Mouse (Mus musculus) forebrain, embryonic 10.5 days (tissue): ENCODE results near the gene Cga. TPM values are rescaled to one million over a fixed set of nuclear protein-coding genes. Genes with fewer than 3 reads are reported as not detected.
"Not testable (repeated sequence)": the region's sequence is repeated elsewhere in the genome, so short reads cannot be mapped to it uniquely, and the experiment has no call there.

Source experiments
- DNase-seq: peaks from one replicate; pipeline ENCODE4 v3.0.0-alpha.2; 2017; ENCODE audit warnings: low spot score; ENCODE audit errors: extremely low spot score
- H3K27ac ChIP-seq: fragments of 300-500 bp; sonication (generic); 2 replicates; pipeline ENCODE4 v1.5.1; 2016; ENCODE audit warnings: mild to moderate bottlenecking
- H3K27me3 ChIP-seq: fragments of 300-500 bp; sonication (generic); 2 replicates; pipeline ENCODE4 v1.6.1; 2016; ENCODE audit warnings: mild to moderate bottlenecking; ENCODE audit not compliant: poor library complexity, severe bottlenecking
- H3K36me3 ChIP-seq: fragments of 300-500 bp; sonication (generic); replicated peaks from 2 replicates; pipeline ENCODE4 v1.6.1; 2016; ENCODE audit warnings: mild to moderate bottlenecking, moderate library complexity
- H3K4me1 ChIP-seq: fragments of 300-500 bp; sonication (generic); 2 replicates; pipeline ENCODE4 v1.6.1; 2016
- H3K4me3 ChIP-seq: fragments of 300-500 bp; sonication (generic); 2 replicates; pipeline ENCODE4 v1.5.1; 2016; ENCODE audit warnings: mild to moderate bottlenecking, moderate library complexity
- H3K9me3 ChIP-seq: fragments of 300-500 bp; sonication (generic); 2 replicates; pipeline ENCODE4 v1.6.1; 2016; ENCODE audit warnings: mild to moderate bottlenecking, moderate library complexity
- WGBS: fragments of 180-500 bp; shearing (Covaris S2); methylation state at CpG from one replicate; pipeline ENCODE4 v1.1.7; 2016; 5-methylcytosine and 5-hydroxymethylcytosine counted together
- polyA plus RNA-seq: library from polyadenylated mRNA; unstranded; fragments of >200 nt; fragmentation: Nextera tagmentation; extraction: Ambion mirVana; gene quantifications from 2 replicates; pipeline ENCODE4 v1.2.1, GENCODE M21; 2016

The Cga gene
- polyA plus RNA-seq, 1 experiment from 2014 or later = 0.58 TPM

- DNase-seq = no peak
- Histone ChIP-seq H3K27me3 (no peaks in the 10 kb centered on the region), H3K9me3 (no peaks in the 10 kb centered on the region), H3K36me3 (no peaks in the 10 kb centered on the region), H3K4me1 (peaks cover 4% of the 10 kb centered on the region; the same call in 1 of the 2 replicates), H3K27ac (no peak overlapping the region), H3K4me3 (no peak overlapping the region)
- 71% methylated on average over 9 of the region's 9 CpGs for WGBS
Observed at GRCm38 (mm10) chr4:34900155-34900554, 6.6 kb downstream of the Cga start.

- Histone ChIP-seq H3K4me3 (no peak overlapping the region), H3K36me3 (no peaks in the 10 kb centered on the region), H3K27me3 (no peaks in the 10 kb centered on the region), H3K9me3 (no peaks in the 10 kb centered on the region), H3K4me1 (peaks cover 4% of the 10 kb centered on the region; the same call in 1 of the 2 replicates), H3K27ac (no peak overlapping the region)
- 82% methylated on average over 4 of the region's 4 CpGs for WGBS
- DNase-seq = no peak
Observed at GRCm38 (mm10) chr4:34901166-34901565, 7.6 kb downstream of the Cga start.

- H3K27me3 ChIP-seq, H3K4me1 ChIP-seq, DNase-seq, H3K27ac ChIP-seq, H3K9me3 ChIP-seq, H3K4me3 ChIP-seq, H3K36me3 ChIP-seq: not testable (repeated sequence)
- WGBS = 91% methylated on average over 3 of the region's 3 CpGs
Observed at GRCm38 (mm10) chr4:34901582-34901981, 8.0 kb downstream of the Cga start.

GRCm38 (mm10) chr4:34905396-34905795, 11.8 kb downstream of the Cga start:
- Histone ChIP-seq H3K27me3 (no peaks in the 10 kb centered on the region), H3K36me3 (no peaks in the 10 kb centered on the region), H3K27ac (no peak overlapping the region), H3K9me3 (no peaks in the 10 kb centered on the region), H3K4me3 (no peak overlapping the region), H3K4me1 (no peaks in the 10 kb centered on the region)
- DNase-seq = no peak
- WGBS = 60% methylated on average over 5 of the region's 5 CpGs

GRCm38 (mm10) chr4:34906151-34906550, 12.6 kb downstream of the Cga start:
- Histone ChIP-seq H3K9me3 (no peaks in the 10 kb centered on the region), H3K36me3 (no peaks in the 10 kb centered on the region), H3K4me3 (no peak overlapping the region), H3K27me3 (no peaks in the 10 kb centered on the region), H3K27ac (no peak overlapping the region), H3K4me1 (no peaks in the 10 kb centered on the region)
- WGBS = 82% methylated on average over 4 of the region's 4 CpGs
- no peak for DNase-seq

GRCm38 (mm10) chr4:34907026-34907425, 13.4 kb downstream of the Cga start:
- Histone ChIP-seq H3K9me3 (no peaks in the 10 kb centered on the region), H3K4me1 (no peaks in the 10 kb centered on the region), H3K27ac (no peak overlapping the region), H3K27me3 (no peaks in the 10 kb centered on the region), H3K4me3 (no peak overlapping the region), H3K36me3 (no peaks in the 10 kb centered on the region)
- DNase-seq = no peak
- 45% methylated on average over 14 of the region's 14 CpGs for WGBS

GRCm38 (mm10) chr4:34908127-34908526, 14.5 kb downstream of the Cga start:
- Histone ChIP-seq H3K9me3 (no peaks in the 10 kb centered on the region), H3K4me1 (no peaks in the 10 kb centered on the region), H3K27me3 (no peaks in the 10 kb centered on the region), H3K4me3 (no peak overlapping the region), H3K36me3 (no peaks in the 10 kb centered on the region), H3K27ac (no peak overlapping the region)
- no peak for DNase-seq
- 94% methylated on average over 7 of the region's 7 CpGs for WGBS

GRCm38 (mm10) chr4:34911401-34911800, 17.8 kb downstream of the Cga start:
- H3K27ac ChIP-seq = no peak overlapping the region
- H3K36me3 ChIP-seq = no peaks in the 10 kb centered on the region
- 78% methylated on average over 3 of the region's 3 CpGs for WGBS
- no peak for DNase-seq
- H3K27me3 ChIP-seq = no peaks in the 10 kb centered on the region
- H3K4me3 ChIP-seq = no peak overlapping the region
- H3K9me3 ChIP-seq = no peaks in the 10 kb centered on the region
- H3K4me1 ChIP-seq = no peaks in the 10 kb centered on the region

- no peak overlapping the region for H3K27ac ChIP-seq
- no peak for DNase-seq
- no peaks in the 10 kb centered on the region for H3K27me3 ChIP-seq
- 85% methylated on average over 3 of the region's 3 CpGs for WGBS
- H3K9me3 ChIP-seq = no peaks in the 10 kb centered on the region
- H3K4me3 ChIP-seq = no peak overlapping the region
- peaks cover under 1% of the 10 kb centered on the region; the same call in 1 of the 2 replicates for H3K4me1 ChIP-seq
- H3K36me3 ChIP-seq = no peaks in the 10 kb centered on the region
Observed at GRCm38 (mm10) chr4:34912171-34912570, 18.6 kb downstream of the Cga start.

- H3K4me1 ChIP-seq = peaks cover 6% of the 10 kb centered on the region; the same call in 1 of the 2 replicates
- no peaks in the 10 kb centered on the region for H3K27me3 ChIP-seq
- no peak for DNase-seq
- no peak overlapping the region for H3K27ac ChIP-seq
- no peaks in the 10 kb centered on the region for H3K9me3 ChIP-seq
- 52% methylated on average over 7 of the region's 7 CpGs for WGBS
- no peak overlapping the region for H3K4me3 ChIP-seq
- no peaks in the 10 kb centered on the region for H3K36me3 ChIP-seq
Observed at GRCm38 (mm10) chr4:34917400-34917799, 23.8 kb downstream of the Cga start.

GRCm38 (mm10) chr4:34922177-34922870, 28.7 kb downstream of the Cga start:
- Histone ChIP-seq H3K4me3 (no peak overlapping the region), H3K9me3 (no peaks in the 10 kb centered on the region), H3K27me3 (no peaks in the 10 kb centered on the region), H3K27ac (no peak overlapping the region), H3K4me1 (peaks cover 4% of the 10 kb centered on the region; the same call in 1 of the 2 replicates), H3K36me3 (no peaks in the 10 kb centered on the region)
- 66% methylated on average over 6 of the region's 6 CpGs for WGBS
- DNase-seq = no peak

GRCm38 (mm10) chr4:34928386-34928785, 34.8 kb downstream of the Cga start:
- H3K9me3 ChIP-seq, H3K27me3 ChIP-seq, H3K4me3 ChIP-seq, H3K27ac ChIP-seq, DNase-seq, H3K36me3 ChIP-seq, H3K4me1 ChIP-seq: not testable (repeated sequence)
- 76% methylated on average over 7 of the region's 7 CpGs for WGBS

- WGBS = 92% methylated on average over 25 of the region's 25 CpGs
- Histone ChIP-seq H3K27ac (no peak overlapping the region), H3K4me1 (no peaks in the 10 kb centered on the region), H3K4me3 (no peak overlapping the region), H3K9me3 (no peaks in the 10 kb centered on the region), H3K27me3 (no peaks in the 10 kb centered on the region), H3K36me3 (no peaks in the 10 kb centered on the region)
- no peak for DNase-seq
Observed at GRCm38 (mm10) chr4:34941046-34941445, 47.5 kb downstream of the Cga start.

- Histone ChIP-seq H3K4me1 (no peaks in the 10 kb centered on the region), H3K27ac (no peak overlapping the region), H3K36me3 (no peaks in the 10 kb centered on the region), H3K9me3 (no peaks in the 10 kb centered on the region), H3K27me3 (no peaks in the 10 kb centered on the region), H3K4me3 (no peak overlapping the region)
- no peak for DNase-seq
Observed at GRCm38 (mm10) chr4:34947181-34947580, 53.6 kb downstream of the Cga start.
